Mouse (Mus musculus) mouse trophoblast stem cell (cell line): ENCODE data around the gene Castor1.

ENCODE experiments used
- in situ Hi-C, 2 experiments: fragments of 300-500 bp; cut with MseI, MboI; formaldehyde crosslinking; loops; 2 replicates in 1 of 2; 3 replicates in 1 of 2; pipeline ENCODE4 v1.15.1; 2025

The Castor1 gene

GRCm38 (mm10) chr11:4206563-4206962 is 11.5 kb upstream of the Castor1 start:
- in situ Hi-C loops = no loop called here

- in situ Hi-C loops = no loop called here
Observed at GRCm38 (mm10) chr11:4207655-4208054, 10.4 kb upstream of the Castor1 start.

GRCm38 (mm10) chr11:4209556-4209955 is 8.5 kb upstream of the Castor1 start:
- in situ Hi-C loops = no loop called here

- in situ Hi-C loops = no loop called here
Observed at GRCm38 (mm10) chr11:4210786-4211185, 7.2 kb upstream of the Castor1 start.

GRCm38 (mm10) chr11:4213107-4213506 is 4.9 kb upstream of the Castor1 start:
- in situ Hi-C loops = no loop called here

- in situ Hi-C loops = no loop called here
Observed at GRCm38 (mm10) chr11:4214572-4214971, 3.5 kb upstream of the Castor1 start.

GRCm38 (mm10) chr11:4215061-4215460 is 3.0 kb upstream of the Castor1 start:
- in situ Hi-C loops = loop anchor here in 1 of 2 experiments (5.0 kb wide), 1 partner anchor 83 kb away; no protein-coding TSS in a partner anchor

GRCm38 (mm10) chr11:4216248-4217000 is 1.6 kb upstream of the Castor1 start:
- in situ Hi-C loops = loop anchor here in 1 of 2 experiments (5.0 kb wide), 1 partner anchor 84 kb away; no protein-coding TSS in a partner anchor

GRCm38 (mm10) chr11:4218637-4219036 is 612 bp downstream of the Castor1 start:
- in situ Hi-C loops = loop anchor here in 1 of 2 experiments (5.0 kb wide), 1 partner anchor 86 kb away; no protein-coding TSS in a partner anchor

GRCm38 (mm10) chr11:4219317-4219751 is 1.3 kb downstream of the Castor1 start:
- in situ Hi-C loops = loop anchor here in 1 of 2 experiments (5.0 kb wide), 1 partner anchor 87 kb away; no protein-coding TSS in a partner anchor

GRCm38 (mm10) chr11:4219908-4220307 is 1.9 kb downstream of the Castor1 start:
- in situ Hi-C loops = loop anchor here (5.0 to 10.0 kb wide), 3 partner anchors 37 to 205 kb away; partner anchors contain the start of gene Lif (in 2 of the 2)

GRCm38 (mm10) chr11:4220443-4221400 is 2.7 kb downstream of the Castor1 start:
- in situ Hi-C loops = loop anchor here (5.0 to 10.0 kb wide), 2 partner anchors 37 to 204 kb away; partner anchors contain the start of gene Lif (in 2 of the 2)

- in situ Hi-C loops = loop anchor here (5.0 to 10.0 kb wide), 2 partner anchors 35 to 203 kb away; partner anchors contain the start of gene Lif (in 2 of the 2)
Observed at GRCm38 (mm10) chr11:4222046-4222950, 4.3 kb downstream of the Castor1 start.

- in situ Hi-C loops = loop anchor here (5.0 to 10.0 kb wide), 2 partner anchors 34 to 201 kb away; partner anchors contain the start of gene Lif (in 2 of the 2)
Observed at GRCm38 (mm10) chr11:4223393-4224188, 5.6 kb downstream of the Castor1 start.

GRCm38 (mm10) chr11:4224223-4224622 is 6.2 kb downstream of the Castor1 start:
- in situ Hi-C loops = loop anchor here (5.0 to 10.0 kb wide), 2 partner anchors 33 to 201 kb away; partner anchors contain the start of gene Lif (in 2 of the 2)

- in situ Hi-C loops = loop anchor here in 1 of 2 experiments (10.0 kb wide), 1 partner anchor 198 kb away; no protein-coding TSS in a partner anchor
Observed at GRCm38 (mm10) chr11:4226569-4227325, 8.7 kb downstream of the Castor1 start.

GRCm38 (mm10) chr11:4228463-4228862 is 10.4 kb downstream of the Castor1 start:
- in situ Hi-C loops = loop anchor here in 1 of 2 experiments (10.0 kb wide), 1 partner anchor 196 kb away; no protein-coding TSS in a partner anchor

- in situ Hi-C loops = loop anchor here in 1 of 2 experiments (10.0 kb wide), 1 partner anchor 195 kb away; no protein-coding TSS in a partner anchor
Observed at GRCm38 (mm10) chr11:4229841-4230240, 11.8 kb downstream of the Castor1 start.
